Mouse (Mus musculus): ENCODE measurements around the gene BC024063.
"Not testable (repeated sequence)": the region's sequence is repeated elsewhere in the genome, so short reads cannot be mapped to it uniquely, and the experiment has no call there.

BC024063 gene

DNA sequence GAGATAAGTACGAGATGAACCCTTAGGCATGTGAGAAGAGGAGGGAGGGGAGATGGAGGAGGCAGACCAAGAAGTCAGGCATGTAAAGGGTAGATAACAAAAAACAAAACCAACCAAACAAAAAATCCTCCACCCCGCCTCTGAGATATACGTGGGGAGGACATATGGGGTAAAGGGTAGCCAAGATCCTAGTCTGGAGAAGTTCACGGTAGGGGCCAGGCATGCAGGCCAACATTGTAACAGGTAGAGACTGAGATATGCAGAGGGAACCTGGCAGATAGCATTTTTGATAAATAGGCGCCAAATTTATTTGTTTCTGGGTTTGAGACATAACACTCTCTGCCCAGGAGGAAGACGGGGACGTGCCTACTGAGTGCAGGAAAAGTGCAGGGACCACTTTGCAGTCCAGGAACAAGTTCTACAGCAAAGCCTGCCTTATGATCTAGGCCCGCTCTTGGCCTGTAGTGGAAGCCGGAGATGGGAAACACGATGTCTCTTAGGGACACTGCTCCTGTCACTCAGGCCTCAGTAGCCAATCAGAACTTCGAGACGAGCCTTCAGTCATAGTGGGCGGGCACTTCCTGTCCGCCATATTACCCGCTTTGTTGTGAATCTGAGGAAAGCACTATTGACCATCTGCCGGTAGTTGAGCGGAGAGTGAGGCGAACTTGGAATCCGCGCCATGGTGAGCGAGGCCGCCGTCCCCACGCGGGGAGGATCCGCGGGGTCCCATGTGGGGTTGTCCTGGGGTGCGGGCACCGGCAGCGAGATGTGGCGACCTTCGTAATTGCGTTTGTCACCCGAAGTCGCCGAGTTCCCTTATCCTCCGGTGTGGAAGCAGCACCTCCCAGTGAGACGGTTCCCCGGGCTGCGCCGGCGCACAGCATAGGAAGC is at the start of gene BC024063:
TSS of gene BC024063 (plus strand) at position 626 of the 894 bp plus-strand sequence.
- peak; percentile 72 for DNase-seq

DNA sequence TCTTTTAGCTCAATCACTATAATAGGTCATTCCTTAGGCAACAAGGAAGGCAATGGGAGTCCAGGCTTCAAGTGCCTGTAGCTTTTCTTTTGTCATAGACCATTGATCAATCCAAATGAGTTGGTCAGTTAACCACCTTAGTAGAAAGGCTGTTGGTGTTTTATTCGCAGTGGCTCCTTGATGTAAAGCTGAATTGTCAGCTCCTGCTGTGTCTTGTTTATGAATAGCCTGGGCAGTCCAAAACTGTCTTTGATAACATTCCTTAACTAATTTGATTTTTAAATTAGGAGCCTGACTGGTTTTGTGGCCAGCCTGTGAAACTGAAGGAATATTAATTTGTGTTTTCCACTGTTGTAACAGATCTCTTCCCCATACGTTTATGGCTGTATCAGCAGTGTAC is 41.0 kb upstream of the BC024063 start:
- DNase-seq: no peak

DNA sequence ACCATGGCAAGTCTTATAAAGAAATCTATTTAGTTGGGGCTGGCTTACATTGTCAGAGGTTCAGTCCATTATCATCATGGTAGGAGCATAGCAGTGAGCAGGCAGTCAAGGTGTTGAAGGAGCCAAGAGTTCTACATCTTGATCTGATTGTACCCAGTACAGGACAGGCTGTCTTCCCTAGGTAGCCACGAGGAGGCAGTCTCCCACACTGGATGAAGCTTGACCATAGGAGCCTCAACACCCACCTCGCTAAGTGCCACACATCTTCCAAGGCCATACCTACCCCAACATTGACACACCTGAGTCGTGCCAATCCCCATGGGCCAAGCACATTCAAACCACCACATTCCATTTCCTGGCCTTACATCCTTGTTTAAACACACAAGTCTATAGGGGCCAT is 36.5 kb upstream of the BC024063 start:
- DNase-seq: no peak

DNA sequence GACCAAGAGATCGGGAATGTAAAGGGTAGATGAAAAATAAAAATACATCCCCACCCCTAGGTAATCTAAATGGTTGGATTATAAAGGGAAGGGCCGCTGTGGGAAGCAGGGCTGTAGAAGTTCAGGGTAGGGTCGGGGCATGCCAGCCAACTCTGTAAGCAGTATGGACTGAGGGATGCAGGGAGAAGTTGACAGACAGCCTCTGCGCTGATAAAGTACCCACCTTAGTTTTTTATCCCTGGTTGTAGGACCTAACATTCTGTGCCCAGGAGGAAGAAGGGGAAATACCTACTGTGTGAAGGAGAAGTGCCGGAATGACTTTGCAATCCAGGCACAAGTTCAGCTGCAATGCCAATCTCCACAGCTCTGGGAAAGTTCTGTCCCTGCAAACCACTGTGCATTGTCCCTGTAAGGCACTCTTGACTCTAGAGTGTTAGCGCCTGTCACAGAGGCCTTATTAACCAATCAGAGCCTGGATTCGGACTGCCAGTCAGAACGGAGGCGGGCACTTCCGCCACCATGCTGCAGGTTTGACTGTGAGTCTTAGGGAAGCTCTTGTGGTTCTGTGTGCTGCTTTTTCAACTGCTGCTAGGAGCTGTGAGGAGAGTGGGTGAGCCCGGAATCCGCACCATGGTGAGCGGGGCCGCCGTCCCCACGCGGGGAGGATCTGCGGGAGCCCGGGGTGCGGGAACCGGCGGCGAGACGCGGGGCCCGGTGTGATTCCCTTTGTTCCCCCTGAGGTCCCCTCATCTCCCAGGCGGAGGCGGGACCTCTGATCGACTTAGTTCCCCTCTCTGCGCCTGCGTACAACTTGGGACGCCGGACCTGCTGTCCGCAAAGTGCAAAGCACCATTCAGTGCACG is 35.3 kb upstream of the BC024063 start, which contains the start of gene Zfp873:
TSS of gene Zfp873 (plus strand) at position 527 of the 863 bp plus-strand sequence.
- DNase-seq: peak; percentile 91

GRCm38 (mm10) chr10:82048460-82048804 is 34.7 kb upstream of the BC024063 start:
- DNase-seq: not testable (repeated sequence)

- not testable (repeated sequence) for DNase-seq
Measured at GRCm38 (mm10) chr10:82083622-82083971, 444 bp downstream of the BC024063 start.

DNA sequence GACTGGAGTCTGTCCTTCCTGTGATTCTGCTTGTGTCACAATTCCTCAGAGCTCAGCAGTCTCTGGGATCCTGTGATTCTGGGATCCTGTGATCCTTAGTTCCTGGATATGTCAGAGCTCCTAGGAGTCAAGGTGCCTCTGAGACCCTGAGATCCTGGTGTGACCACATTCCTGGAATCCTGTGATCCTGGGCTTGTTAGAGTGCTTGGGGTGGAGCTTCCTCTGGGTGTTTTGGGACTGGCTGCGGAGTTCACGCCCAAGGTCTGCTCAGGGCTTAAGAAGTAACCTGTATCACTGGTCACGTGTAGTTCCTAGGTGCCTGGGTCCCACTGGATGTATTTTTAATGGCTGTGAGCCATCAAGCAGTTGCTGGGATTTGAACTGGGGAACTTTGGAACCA is 34.1 kb downstream of the BC024063 start:
- no peak for DNase-seq

DNA sequence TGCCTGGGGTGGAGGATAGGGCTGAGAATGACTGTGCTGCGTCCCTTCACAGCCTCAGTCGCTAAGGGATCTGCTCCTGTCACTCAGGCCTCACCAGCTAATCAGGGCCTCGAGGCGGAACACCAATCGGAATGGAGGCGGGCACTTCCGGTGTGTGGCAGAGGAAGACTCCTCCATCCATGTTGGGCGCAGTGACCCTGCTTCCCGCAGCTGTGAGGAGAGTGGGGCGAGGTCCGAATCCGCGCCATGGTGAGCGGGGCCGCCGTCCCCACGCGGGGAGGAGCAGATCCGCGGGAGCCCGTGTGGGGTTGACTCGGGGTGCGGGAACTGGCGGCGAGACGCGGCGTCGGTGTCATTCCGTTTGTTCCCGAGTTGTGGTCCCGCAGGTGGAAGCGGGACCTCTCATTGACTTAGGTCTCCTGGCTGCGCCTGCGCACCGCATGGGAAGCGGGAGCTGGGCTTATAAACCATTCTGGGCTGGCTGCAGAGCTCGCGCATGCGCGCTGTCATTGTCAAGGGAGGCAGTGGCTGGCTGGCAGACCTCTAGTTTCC is 44.8 kb downstream of the BC024063 start, which contains the start of gene AU041133:
TSS of gene AU041133 (plus strand) at position 164 of the 552 bp plus-strand sequence.
- DNase-seq: peak; percentile 86

DNA sequence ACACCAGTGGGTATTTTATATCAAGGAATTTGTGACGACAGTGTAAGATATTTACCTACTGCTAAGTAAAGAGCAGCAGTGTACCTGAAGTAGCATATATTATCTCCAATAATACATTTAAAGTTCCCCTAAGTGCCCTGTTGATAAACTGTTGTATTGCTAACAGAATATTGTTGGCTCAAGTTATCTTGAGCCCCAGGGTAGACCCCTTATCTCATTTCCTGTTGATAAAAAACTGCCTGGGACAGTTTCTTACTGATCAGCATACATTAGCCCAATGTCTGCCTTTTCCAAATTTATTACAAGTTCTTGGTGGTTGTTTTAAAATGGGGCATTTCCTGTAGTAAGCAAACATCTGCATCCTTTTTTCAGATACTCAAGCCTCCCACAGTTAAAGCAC is 62.1 kb downstream of the BC024063 start:
- DNase-seq: no peak

- DNase-seq: no peak
Measured at GRCm38 (mm10) chr10:82147571-82147970, 64.4 kb downstream of the BC024063 start.
